Mouse (Mus musculus): ENCODE results near the gene Dock8.

- no peak for TF ChIP-seq CTCF (IDR thresholded peaks at IDR 0.05; ENCODE audit: low read depth, low read length)
- TF ChIP-seq EP300 (IDR thresholded peaks at IDR 0.05; ENCODE audit: insufficient read depth, low read depth, low read length) = no peak
Observed at GRCm38 (mm10) chr19:25041209-25041608, 41.9 kb downstream of the Dock8 start.
